In the genomic region with DNA sequence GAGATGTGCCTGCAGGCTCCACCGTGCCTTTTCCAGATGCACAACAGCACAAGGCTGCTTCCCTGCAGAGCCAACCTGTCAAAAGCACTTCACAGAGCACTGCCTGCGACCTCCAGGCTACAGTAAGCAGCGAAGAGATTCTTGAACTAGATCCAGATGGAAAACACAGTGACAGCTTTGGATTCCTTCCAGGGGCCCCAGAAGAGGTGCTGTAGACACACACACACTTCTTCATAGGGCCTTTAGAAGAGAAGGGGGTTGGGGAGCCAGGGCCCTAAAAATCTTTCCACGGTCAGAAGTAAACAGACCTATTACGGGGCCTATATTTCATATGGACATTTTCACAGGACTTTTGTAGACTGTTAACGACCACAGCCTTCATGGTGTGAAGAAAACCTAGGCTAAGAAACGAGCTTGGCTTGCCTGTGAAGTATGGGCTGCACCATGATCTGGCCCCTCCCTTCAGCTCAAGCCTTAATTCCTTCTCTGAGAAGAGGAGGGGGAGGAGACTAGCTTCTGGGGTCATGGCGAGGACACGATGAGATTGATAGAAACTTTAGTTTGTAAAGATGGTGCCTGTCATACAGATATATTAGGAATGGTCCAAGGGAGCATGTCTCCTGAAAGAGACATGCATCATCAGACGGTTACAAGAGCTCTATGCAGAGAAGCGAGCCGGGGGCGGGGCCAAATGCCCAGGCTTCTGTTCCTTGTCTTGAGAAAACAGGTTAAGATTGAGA, we compare ENCODE assay signal across 7 mouse cellular contexts.
DNase-seq lines count a peak whose midpoint lies in the region; ATAC-seq lines count a peak whose summit lies in the region.

No protein-coding gene starts in this region.

- H3K9ac ChIP-seq in intestine, embryonic 15.5 days, result no peak overlapping the region

- no peak overlapping the region for H3K4me3 ChIP-seq in intestine, embryonic 15.5 days (replicated peaks)

- H3K36me3 ChIP-seq in intestine, embryonic 15.5 days, result no peaks in the 10 kb centered on the region

- peak; percentile 90 for ATAC-seq in intestine, embryonic 15.5 days
- ATAC-seq in erythroid progenitor cell, adult 5-6 weeks (replicated peaks; ENCODE audit: low FRiP score, poor library complexity, severe bottlenecking), result no peak

- H3K4me2 ChIP-seq in intestine, embryonic 15.5 days (replicated peaks), result 0 out of 2 replicates have a peak overlapping the region, but pooled peaks have one; percentile 2

- H3K9me3 ChIP-seq in intestine, embryonic 15.5 days, result no peaks in the 10 kb centered on the region

- 21% methylated on average over 13 of the region's 13 CpGs for WGBS in intestine, embryonic 15.5 days

- H3K4me1 ChIP-seq in intestine, embryonic 15.5 days (replicated peaks), result peaks cover 14% of the 10 kb centered on the region

- no peaks in the 10 kb centered on the region for H3K27me3 ChIP-seq in intestine, embryonic 15.5 days (replicated peaks)

- peak overlapping the region; percentile 88 for H3K27ac ChIP-seq in intestine, embryonic 15.5 days

- peak; percentile 62 for DNase-seq in adrenal gland, postnatal 10 days
- DNase-seq in embryo, embryonic 11.5 days (ENCODE audit: low read depth, low spot score), result peak; percentile 44
- peak; percentile 87 for DNase-seq in lung, postnatal 10 days
- no peak for DNase-seq in layer of hippocampus, postnatal 36 days
- DNase-seq in ovary, adult 18-20 months (ENCODE audit: low spot score), result no peak

Comparison
In these comparisons a context has a peak if more than half of its experiments do, and no peak if none do; other contexts are left out.
1. DNase-seq: peak in adrenal gland, postnatal 10 days (single experiment), embryo, embryonic 11.5 days (single experiment) and lung, postnatal 10 days (single experiment); none in layer of hippocampus, postnatal 36 days (0 of 2) and ovary, adult 18-20 months (single experiment).